Mouse (Mus musculus): ENCODE measurements at regions not wholly inside any gene's neighbourhood (a gene's known extent, or its start where the extent isn't known, plus 50 kb on each side); places are given as distances from the start of the nearest gene placed in this dataset.

DNA sequence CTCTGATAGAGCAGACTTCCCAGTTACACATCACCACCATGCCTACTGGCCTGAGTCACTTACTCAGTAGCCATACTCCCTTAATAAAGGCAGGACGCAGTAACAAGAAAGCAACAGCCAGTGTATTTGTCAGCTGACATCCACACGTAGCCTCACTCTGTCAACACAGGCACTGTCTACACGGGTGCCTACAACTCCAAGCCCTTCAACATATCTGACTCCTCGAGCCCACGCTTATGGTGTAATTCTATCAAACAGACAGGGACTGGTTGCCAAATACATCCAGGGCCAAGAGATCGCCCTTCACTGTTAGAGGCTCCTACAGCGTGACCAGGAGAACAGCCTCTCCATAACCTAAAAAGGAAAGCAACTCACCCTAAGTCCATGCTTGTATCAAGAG lies 188.1 kb upstream of the Spred2 start:
- ATAC-seq (ENCODE audit: low read depth), result no peak
- WGBS, result 91% methylated on average over 7 of the region's 7 CpGs
- Histone ChIP-seq H3K9me3 (no peaks in the 10 kb centered on the region), H3K4me1 (replicated peaks) (peaks cover 28% of the 10 kb centered on the region), H3K36me3 (no peaks in the 10 kb centered on the region), H3K4me2 (no peak overlapping the region), H3K4me3 (no peak overlapping the region), H3K27me3 (no peaks in the 10 kb centered on the region), H3K9ac (no peak overlapping the region), H3K27ac (replicated peaks) (no peak overlapping the region)

DNA sequence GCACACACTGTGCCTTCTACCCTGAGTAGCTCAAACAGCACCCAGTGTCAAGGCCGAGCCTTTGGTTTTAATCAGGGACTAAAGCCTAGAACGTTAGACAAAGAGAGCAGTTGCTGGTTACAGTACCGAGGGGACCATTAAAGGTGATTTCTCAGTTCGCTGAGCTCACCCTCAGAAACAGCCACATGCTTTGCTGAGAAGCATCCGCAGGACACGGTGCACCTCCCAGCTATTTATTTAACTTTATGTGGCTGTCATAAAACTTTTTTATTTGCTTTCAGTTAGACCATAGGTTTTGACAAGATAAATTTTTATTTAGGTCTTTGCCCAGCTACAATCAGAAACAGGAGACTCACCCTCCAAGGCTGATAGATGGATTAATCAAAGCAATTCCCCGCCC lies 187.2 kb upstream of the Spred2 start:
- WGBS, result 20% methylated on average over 7 of the region's 7 CpGs
- H3K27ac ChIP-seq (replicated peaks), result 0 out of 2 replicates have a peak overlapping the region, but pooled peaks have one; percentile 42
- no peaks in the 10 kb centered on the region for H3K36me3 ChIP-seq
- no peak overlapping the region for H3K4me2 ChIP-seq
- H3K9me3 ChIP-seq, result no peaks in the 10 kb centered on the region
- H3K4me3 ChIP-seq, result no peak overlapping the region
- H3K9ac ChIP-seq, result no peak overlapping the region
- 0 out of 2 replicates have a peak, but pooled peaks have one; percentile 32 for ATAC-seq (ENCODE audit: low read depth)
- peaks cover 28% of the 10 kb centered on the region for H3K4me1 ChIP-seq (replicated peaks)
- H3K27me3 ChIP-seq, result no peaks in the 10 kb centered on the region

DNA sequence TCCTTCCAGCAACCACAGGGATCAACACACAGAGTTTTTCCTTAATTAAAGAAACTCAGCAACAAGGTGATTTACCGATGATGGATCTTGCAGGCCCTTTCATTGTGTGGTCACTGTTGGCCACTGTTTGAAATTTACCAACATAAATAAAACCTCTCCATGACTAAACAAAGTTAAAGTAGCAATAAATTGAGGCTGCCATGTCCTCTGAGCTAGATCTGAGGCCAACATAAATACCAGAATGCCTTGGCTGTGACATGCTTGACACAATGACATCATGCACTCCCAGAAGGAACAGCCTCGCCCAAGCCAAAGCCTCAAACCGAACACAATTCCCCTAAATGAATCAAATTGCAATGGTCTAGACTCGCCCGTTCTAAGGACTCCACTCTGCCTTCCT lies 186.8 kb upstream of the Spred2 start:
- Histone ChIP-seq H3K9me3 (no peaks in the 10 kb centered on the region), H3K4me3 (no peak overlapping the region), H3K36me3 (no peaks in the 10 kb centered on the region), H3K27ac (replicated peaks) (no peak overlapping the region), H3K27me3 (no peaks in the 10 kb centered on the region), H3K9ac (no peak overlapping the region), H3K4me2 (no peak overlapping the region), H3K4me1 (replicated peaks) (peaks cover 28% of the 10 kb centered on the region)
- WGBS, result 33% methylated on average over 5 of the region's 5 CpGs
- peak; percentile 44; the same call in 1 of the 2 replicates for ATAC-seq (ENCODE audit: low read depth)

DNA sequence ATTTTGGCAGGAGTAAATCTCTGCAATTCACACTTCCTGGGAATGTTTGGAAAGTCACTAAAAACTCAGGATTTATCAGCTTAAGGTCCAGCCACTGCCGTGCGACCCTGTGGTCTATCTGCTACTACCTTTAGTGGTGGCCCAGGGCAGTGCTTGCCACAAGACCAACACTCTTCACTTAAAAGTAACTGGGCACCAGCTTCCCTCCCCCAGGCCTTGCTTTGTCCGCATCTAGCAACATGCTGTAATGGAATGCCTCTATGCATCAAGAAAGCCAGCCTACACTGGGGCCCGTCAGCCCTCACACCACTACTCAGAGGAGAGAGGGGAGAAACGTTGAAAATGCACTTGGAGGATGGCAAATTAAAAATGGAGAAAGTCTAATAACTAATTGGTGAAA lies 186.4 kb upstream of the Spred2 start:
- WGBS, result 50% methylated on average over 5 of the region's 5 CpGs
- Histone ChIP-seq H3K9me3 (no peaks in the 10 kb centered on the region), H3K4me3 (no peak overlapping the region), H3K9ac (no peak overlapping the region), H3K4me2 (no peak overlapping the region), H3K27ac (replicated peaks) (peak overlapping the region; percentile 64), H3K4me1 (replicated peaks) (peaks cover 28% of the 10 kb centered on the region), H3K36me3 (no peaks in the 10 kb centered on the region), H3K27me3 (no peaks in the 10 kb centered on the region)
- 0 out of 2 replicates have a peak, but pooled peaks have one; percentile 54 for ATAC-seq (ENCODE audit: low read depth)

DNA sequence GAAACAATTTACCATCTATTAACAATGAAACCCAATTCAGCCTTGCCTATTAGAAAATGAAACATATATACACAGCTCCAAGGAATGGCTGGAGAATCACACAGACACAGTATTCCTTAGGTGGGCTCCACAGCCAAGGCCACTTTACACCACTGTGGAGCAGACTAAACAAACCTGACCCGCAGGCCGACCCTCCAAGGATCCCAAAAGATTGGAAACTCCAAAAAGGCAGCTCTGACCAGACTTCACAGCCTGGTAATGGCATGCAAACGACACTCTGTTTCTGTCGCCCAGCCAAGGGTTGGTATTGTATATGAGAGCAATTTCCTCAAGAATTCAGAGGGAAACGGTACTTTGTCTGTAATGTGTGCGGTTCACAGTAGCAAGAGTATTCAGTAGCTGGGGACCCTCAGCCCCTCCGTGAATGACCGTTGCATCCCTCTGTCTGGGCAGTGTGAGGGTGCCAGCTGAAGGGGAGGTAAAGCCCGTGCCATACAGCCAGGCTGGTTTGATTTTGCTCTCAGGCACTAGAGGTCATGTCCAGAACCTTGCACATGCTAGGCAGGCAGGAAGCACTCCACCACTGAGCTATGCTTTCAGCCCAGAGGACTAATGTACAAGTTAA lies 184.5 kb upstream of the Spred2 start:
- H3K36me3 ChIP-seq, result no peaks in the 10 kb centered on the region
- no peak overlapping the region for H3K4me2 ChIP-seq
- no peak for ATAC-seq (ENCODE audit: low read depth)
- 0 out of 2 replicates have a peak, but pooled peaks cover 2% of the 10 kb centered on the region for H3K9me3 ChIP-seq
- peaks cover 28% of the 10 kb centered on the region for H3K4me1 ChIP-seq (replicated peaks)
- H3K27ac ChIP-seq (replicated peaks), result no peak overlapping the region
- 50% methylated on average over 9 of the region's 9 CpGs for WGBS
- H3K27me3 ChIP-seq, result no peaks in the 10 kb centered on the region
- H3K4me3 ChIP-seq, result no peak overlapping the region
- no peak overlapping the region for H3K9ac ChIP-seq

DNA sequence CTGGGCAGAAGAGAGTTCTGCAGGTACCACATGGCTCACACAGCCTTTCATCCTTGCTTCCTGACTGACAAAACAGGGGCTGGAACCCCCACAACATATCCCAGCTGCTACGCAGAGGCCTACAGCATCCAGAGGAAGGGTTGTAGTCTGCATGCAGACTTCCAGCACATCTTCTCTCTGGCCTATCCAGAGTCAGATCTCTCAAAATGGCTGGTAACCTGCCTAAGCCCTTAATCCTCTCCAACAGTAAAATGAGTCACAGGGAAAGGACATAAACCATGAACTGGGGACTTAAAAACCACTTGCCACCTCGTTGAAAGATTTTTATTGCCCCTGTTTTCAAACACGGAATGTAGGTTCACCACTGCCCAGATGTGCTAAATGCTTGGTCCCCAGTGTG lies 183.6 kb upstream of the Spred2 start:
- Histone ChIP-seq H3K36me3 (no peaks in the 10 kb centered on the region), H3K4me2 (no peak overlapping the region), H3K27me3 (no peaks in the 10 kb centered on the region), H3K9me3 (0 out of 2 replicates have a peak, but pooled peaks cover 2% of the 10 kb centered on the region), H3K4me3 (no peak overlapping the region), H3K27ac (replicated peaks) (no peak overlapping the region), H3K9ac (no peak overlapping the region), H3K4me1 (replicated peaks) (peaks cover 28% of the 10 kb centered on the region)
- ATAC-seq (ENCODE audit: low read depth), result no peak
- 72% methylated on average over 3 of the region's 3 CpGs for WGBS

DNA sequence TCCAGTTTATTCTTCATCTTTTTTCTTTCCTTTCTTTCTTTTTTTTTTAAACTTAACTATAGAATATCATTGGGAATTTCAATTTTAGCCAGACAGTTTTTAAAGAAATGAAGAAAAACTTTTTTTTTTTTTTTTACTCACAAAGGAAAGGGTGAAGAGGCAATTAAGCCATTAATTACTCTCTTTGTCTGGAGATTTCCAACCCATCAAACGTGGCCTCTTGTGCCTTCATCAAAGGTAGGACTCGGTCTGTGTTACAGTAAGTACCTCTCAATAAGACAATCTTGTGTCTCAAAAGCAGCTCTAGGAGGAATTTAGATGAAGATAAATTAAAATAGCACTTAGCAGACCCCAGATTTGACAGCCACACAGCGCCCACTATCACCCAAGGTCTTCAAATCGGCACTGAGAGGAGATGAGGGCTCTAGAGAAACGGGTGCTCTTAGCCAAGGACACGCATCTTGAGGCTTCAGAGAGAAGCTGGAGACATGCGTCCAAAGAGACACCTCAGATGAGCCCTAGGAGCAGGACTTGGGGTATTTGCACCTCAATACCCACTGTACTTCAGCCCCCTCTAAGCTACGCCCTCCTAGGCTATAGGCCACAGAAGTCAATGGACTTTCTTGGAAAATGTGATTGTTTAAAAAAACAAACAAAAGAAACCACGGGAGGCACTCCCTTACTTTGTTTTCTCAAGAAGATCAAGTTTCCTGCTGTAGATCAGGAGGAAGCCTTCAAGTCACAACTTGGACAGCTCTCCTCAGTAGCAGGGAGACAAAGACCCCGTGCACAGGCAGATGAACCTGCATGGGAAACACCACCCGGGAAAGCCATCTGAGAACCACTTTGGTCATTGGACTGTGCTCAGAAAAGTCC lies 176.8 kb upstream of the Spred2 start:
- Histone ChIP-seq H3K27me3 (no peaks in the 10 kb centered on the region), H3K4me2 (no peak overlapping the region), H3K4me1 (replicated peaks) (0 out of 2 replicates have a peak, but pooled peaks cover 4% of the 10 kb centered on the region), H3K27ac (replicated peaks) (no peak overlapping the region), H3K9ac (no peak overlapping the region), H3K36me3 (no peaks in the 10 kb centered on the region), H3K9me3 (0 out of 2 replicates have a peak, but pooled peaks cover 2% of the 10 kb centered on the region), H3K4me3 (no peak overlapping the region)
- WGBS, result 50% methylated on average over 11 of the region's 11 CpGs
- ATAC-seq (ENCODE audit: low read depth), result no peak

DNA sequence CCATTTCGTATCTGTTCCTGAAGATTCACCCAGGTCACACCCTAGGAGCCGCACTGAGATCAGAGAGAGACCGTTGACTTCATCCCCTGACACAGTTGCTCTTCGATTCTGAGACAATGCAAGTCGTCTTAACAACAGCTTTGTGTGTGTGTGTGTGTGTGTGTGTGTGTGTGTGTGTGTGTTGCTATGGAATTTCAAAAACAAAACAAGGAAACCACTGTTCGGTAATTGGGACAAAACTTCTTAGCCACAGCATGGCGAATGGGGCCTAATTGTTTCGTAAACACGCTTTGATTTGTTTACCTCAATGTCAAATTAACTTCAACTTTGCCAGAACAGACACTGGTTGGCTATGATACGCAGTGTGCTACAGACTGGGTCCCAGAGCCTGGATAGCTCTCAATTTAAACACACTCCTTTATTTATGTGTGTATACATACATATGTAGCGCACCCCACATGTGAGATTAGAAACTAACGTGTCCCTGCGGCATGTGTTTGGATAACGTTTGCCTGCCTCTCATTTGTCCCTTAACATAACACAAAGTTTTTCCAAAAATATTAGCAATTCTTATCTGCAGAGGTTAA lies 176.1 kb upstream of the Spred2 start:
- ATAC-seq (ENCODE audit: low read depth), result no peak
- 65% methylated on average over 14 of the region's 14 CpGs for WGBS
- H3K9ac ChIP-seq, result no peak overlapping the region
- H3K27me3 ChIP-seq, result no peaks in the 10 kb centered on the region
- 0 out of 2 replicates have a peak, but pooled peaks cover 4% of the 10 kb centered on the region for H3K4me1 ChIP-seq (replicated peaks)
- no peaks in the 10 kb centered on the region for H3K36me3 ChIP-seq
- H3K4me2 ChIP-seq, result no peak overlapping the region
- no peak overlapping the region for H3K4me3 ChIP-seq
- 0 out of 2 replicates have a peak, but pooled peaks cover 2% of the 10 kb centered on the region for H3K9me3 ChIP-seq
- H3K27ac ChIP-seq (replicated peaks), result no peak overlapping the region

DNA sequence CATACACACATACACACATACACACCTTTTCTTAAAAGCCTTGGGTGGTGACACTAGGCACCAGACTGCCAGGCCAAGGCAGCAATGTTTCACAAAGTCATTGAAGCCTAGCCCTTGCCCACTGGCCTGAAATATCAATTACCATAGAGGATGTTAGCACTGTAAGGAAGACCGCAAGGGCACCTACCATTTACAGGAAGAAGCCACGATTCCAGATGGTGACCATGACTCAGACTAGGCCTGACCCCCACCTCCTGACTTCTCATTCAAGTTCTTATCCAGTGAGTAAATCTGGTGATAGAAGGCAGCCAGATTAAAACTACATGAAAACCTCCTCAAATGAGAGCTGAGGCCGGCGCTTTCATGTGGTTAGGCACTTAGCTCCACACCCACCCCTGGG lies 165.3 kb upstream of the Spred2 start:
- peaks cover 40% of the 10 kb centered on the region for H3K4me1 ChIP-seq (replicated peaks)
- H3K4me2 ChIP-seq, result no peak overlapping the region
- 78% methylated on average over 4 of the region's 4 CpGs for WGBS

DNA sequence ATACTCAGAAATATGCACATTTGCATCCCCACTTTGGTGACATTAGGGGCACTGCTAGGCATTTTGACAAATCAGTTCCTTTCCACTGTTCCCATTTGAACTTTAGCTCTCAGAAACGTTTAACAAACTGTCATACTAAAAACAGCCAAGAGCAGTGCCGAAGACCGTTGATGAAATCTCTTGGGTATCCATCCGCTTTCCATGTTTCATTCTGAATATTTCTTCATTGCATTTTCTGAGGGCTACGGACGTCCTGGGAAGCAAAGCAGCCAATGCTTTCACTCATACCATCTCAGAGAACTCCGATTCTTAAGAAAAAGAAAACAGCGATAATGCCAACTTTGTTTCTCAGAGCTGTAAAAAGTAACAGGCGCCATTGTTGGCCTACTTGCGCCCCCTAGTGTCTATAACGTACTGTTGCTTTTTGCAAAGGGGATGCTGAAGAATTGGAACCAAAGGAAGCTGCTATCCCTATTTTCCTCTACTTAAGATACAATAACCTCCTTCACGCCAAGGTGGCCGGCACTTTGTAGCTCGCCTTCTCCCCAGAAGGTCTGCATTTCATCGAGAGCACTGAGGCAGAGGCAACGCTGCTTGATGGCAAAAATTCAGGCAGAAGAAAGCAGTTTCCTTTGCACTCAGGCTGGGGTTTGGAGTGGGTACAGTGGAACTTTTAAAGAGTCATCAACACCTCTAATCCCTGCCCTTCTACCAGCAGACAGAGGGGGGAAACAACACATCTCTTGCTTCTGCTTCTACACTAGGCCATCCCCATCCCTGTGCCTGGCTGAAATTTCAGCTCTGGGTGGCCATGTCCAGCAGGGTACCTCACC lies 163.1 kb upstream of the Spred2 start:
- Histone ChIP-seq H3K4me3 (peak overlapping the region; percentile 23), H3K27ac (replicated peaks) (peak overlapping the region; percentile 39), H3K9me3 (no peaks in the 10 kb centered on the region), H3K4me2 (peak overlapping the region; percentile 50), H3K9ac (peak overlapping the region; percentile 53; the same call in 1 of the 2 replicates), H3K36me3 (no peaks in the 10 kb centered on the region), H3K27me3 (peaks cover 7% of the 10 kb centered on the region; the same call in 1 of the 2 replicates), H3K4me1 (replicated peaks) (peaks cover 51% of the 10 kb centered on the region)
- peak; percentile 13; the same call in 1 of the 2 replicates for ATAC-seq (ENCODE audit: low read depth)
- 8% methylated on average over 16 of the region's 16 CpGs for WGBS

More for the DNA sequence above, 165.3 kb upstream of the Spred2 start:
- no peak overlapping the region for H3K4me3 ChIP-seq
- H3K9ac ChIP-seq, result no peak overlapping the region
- H3K27me3 ChIP-seq, result peaks cover 7% of the 10 kb centered on the region; the same call in 1 of the 2 replicates
- no peak overlapping the region for H3K27ac ChIP-seq (replicated peaks)
- no peak for ATAC-seq (ENCODE audit: low read depth)
- H3K36me3 ChIP-seq, result no peaks in the 10 kb centered on the region
- no peaks in the 10 kb centered on the region for H3K9me3 ChIP-seq

DNA sequence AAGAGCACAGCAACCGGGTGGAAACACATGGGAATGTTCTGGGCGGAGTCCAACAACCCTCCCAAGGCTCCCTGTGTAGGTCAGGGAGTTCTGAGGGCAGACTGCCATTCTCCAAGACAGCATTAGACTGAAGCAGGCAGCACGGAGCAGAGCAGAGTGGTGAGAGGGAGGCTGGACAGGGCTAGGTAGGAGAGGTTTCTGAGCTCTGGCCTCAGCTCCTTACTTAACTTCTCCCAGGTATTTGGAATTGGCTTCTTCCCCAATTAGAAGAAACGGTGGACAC lies 162.5 kb upstream of the Spred2 start:
- Histone ChIP-seq H3K27ac (replicated peaks) (peak overlapping the region; percentile 39), H3K27me3 (peaks cover 7% of the 10 kb centered on the region; the same call in 1 of the 2 replicates), H3K36me3 (no peaks in the 10 kb centered on the region), H3K9me3 (no peaks in the 10 kb centered on the region), H3K4me3 (no peak overlapping the region), H3K9ac (peak overlapping the region; percentile 53; the same call in 1 of the 2 replicates), H3K4me1 (replicated peaks) (peaks cover 51% of the 10 kb centered on the region), H3K4me2 (0 out of 2 replicates have a peak overlapping the region, but pooled peaks have one; percentile 50)
- WGBS, result 40% methylated on average over 4 of the region's 4 CpGs
- ATAC-seq (ENCODE audit: low read depth), result peak; percentile 54; the same call in 1 of the 2 replicates
